15 mouse cellular contexts compared by ENCODE assay signal in genomic region chr16:10336454-10337421, GRCm38 (mm10). TPM values are rescaled to one million over a fixed set of nuclear protein-coding genes. Genes with fewer than 3 reads are reported as not detected.
DNase-seq lines count a peak whose midpoint lies in the region; ATAC-seq and TF ChIP-seq lines count a peak whose summit lies in the region.
"Had no signal": no experiment of that assay in that cellular context is flagged by ENCODE, and none has a peak within 500 bp of the region (broad histone marks: within the 10 kb centered on the region; RNA-seq: fewer than 3 reads in every experiment).

No protein-coding gene starts in this region.

- intact Hi-C loops in heart, postnatal 36 days (cut with DNase I): no loop called here
- intact Hi-C loops in left cerebral cortex, postnatal 4 days (cut with DNase I): no loop called here

- TF ChIP-seq POLR2A in testis, adult 2 months (IDR thresholded peaks at IDR 0.05; ENCODE audit: control insufficient read depth, low read depth, low read length): no peak

- no peak overlapping the region for H3K27ac ChIP-seq in heart, embryonic 12.5 days (ENCODE audit: poor library complexity, severe bottlenecking)
- H3K27ac ChIP-seq in testis, adult 2 months (ENCODE audit: control insufficient read depth, insufficient read depth, low read depth, low read length): no peak overlapping the region
- H3K27ac ChIP-seq in forebrain, embryonic 15.5 days (replicated peaks): no peak overlapping the region
- H3K27ac ChIP-seq: hindbrain, embryonic 10.5 days; liver, embryonic 13.5 days; midbrain, embryonic 13.5 days had no signal

- ATAC-seq in heart, embryonic 12.5 days (ENCODE audit: insufficient number of reproducible peaks, low FRiP score): no peak
- ATAC-seq in forebrain, embryonic 15.5 days (replicated peaks): no peak
- no peak for ATAC-seq in activated CD4-positive, CD25-positive, alpha-beta regulatory T cell, adult 4 months
- ATAC-seq: midbrain, embryonic 13.5 days had no signal

- H3K9me3 ChIP-seq in heart, embryonic 12.5 days (replicated peaks): peaks cover 4% of the 10 kb centered on the region; the same call in 1 of the 2 replicates
- H3K9me3 ChIP-seq in forebrain, embryonic 15.5 days: no peaks in the 10 kb centered on the region
- H3K9me3 ChIP-seq: hindbrain, embryonic 10.5 days; liver, embryonic 13.5 days; midbrain, embryonic 13.5 days had no signal

- WGBS in heart, embryonic 12.5 days: 82% methylated on average over 19 of the region's 19 CpGs
- WGBS in forebrain, embryonic 15.5 days: 86% methylated on average over 19 of the region's 19 CpGs

- no peak overlapping the region for H3K9ac ChIP-seq in heart, embryonic 12.5 days
- H3K9ac ChIP-seq in forebrain, embryonic 15.5 days (replicated peaks): no peak overlapping the region
- H3K9ac ChIP-seq: liver, embryonic 13.5 days; midbrain, embryonic 13.5 days had no signal

- H3K27me3 ChIP-seq in heart, embryonic 12.5 days (replicated peaks): no peaks in the 10 kb centered on the region
- H3K27me3 ChIP-seq in testis, adult 2 months (ENCODE audit: control insufficient read depth, insufficient read depth, low read length): no peaks in the 10 kb centered on the region
- no peaks in the 10 kb centered on the region for H3K27me3 ChIP-seq in forebrain, embryonic 15.5 days
- H3K27me3 ChIP-seq: liver, embryonic 13.5 days; midbrain, embryonic 13.5 days had no signal

- TF ChIP-seq CTCF in testis, adult 2 months (IDR thresholded peaks at IDR 0.05; ENCODE audit: control insufficient read depth, insufficient read depth, insufficient replicate concordance, low read depth, low read length): no peak

- peak; percentile 96 for DNase-seq in heart, adult 11 months
- no peak for DNase-seq in testis, postnatal 10 days (ENCODE audit: low spot score)
- DNase-seq in heart, postnatal 36 days: peak; percentile 24 to 28
- DNase-seq in left cerebral cortex, postnatal 4 days: no peak
- DNase-seq: adrenal gland, postnatal 25 days; gastrocnemius, postnatal 10 days; kidney, adult 9 months; liver, embryonic 13.5 days; right cerebral cortex, adult 18-20 months had no signal

- no peaks in the 10 kb centered on the region for H3K36me3 ChIP-seq in heart, embryonic 12.5 days
- H3K36me3 ChIP-seq in testis, adult 2 months (ENCODE audit: control insufficient read depth, insufficient read depth, low read length): no peaks in the 10 kb centered on the region
- no peaks in the 10 kb centered on the region for H3K36me3 ChIP-seq in forebrain, embryonic 15.5 days
- H3K36me3 ChIP-seq: hindbrain, embryonic 10.5 days; liver, embryonic 13.5 days; midbrain, embryonic 13.5 days had no signal

- no peak overlapping the region for H3K4me2 ChIP-seq in heart, embryonic 12.5 days
- H3K4me2 ChIP-seq in forebrain, embryonic 15.5 days (replicated peaks): no peak overlapping the region
- H3K4me2 ChIP-seq: liver, embryonic 13.5 days; midbrain, embryonic 13.5 days had no signal

- no peak overlapping the region for H3K4me3 ChIP-seq in heart, embryonic 12.5 days
- H3K4me3 ChIP-seq in testis, adult 2 months (ENCODE audit: control insufficient read depth, low read depth, low read length): peak overlapping the region; percentile 10
- H3K4me3 ChIP-seq in forebrain, embryonic 15.5 days: no peak overlapping the region
- H3K4me3 ChIP-seq: hindbrain, embryonic 10.5 days; liver, embryonic 13.5 days; midbrain, embryonic 13.5 days had no signal

- peaks cover 20% of the 10 kb centered on the region for H3K4me1 ChIP-seq in heart, embryonic 12.5 days (replicated peaks)
- peaks cover 7% of the 10 kb centered on the region for H3K4me1 ChIP-seq in testis, adult 2 months (ENCODE audit: control insufficient read depth, insufficient read depth, low read length)
- peaks cover 4% of the 10 kb centered on the region; the same call in 1 of the 2 replicates for H3K4me1 ChIP-seq in forebrain, embryonic 15.5 days
- H3K4me1 ChIP-seq: liver, embryonic 13.5 days; midbrain, embryonic 13.5 days had no signal

RNA-seq across cellular contexts. Expression of gene Emp2, which starts 23.0 kb away (rescaled TPM):
- polyA plus RNA-seq in heart, embryonic 12.5 days (2016; fragmentation: Nextera tagmentation; extraction: Ambion mirVana): 24.2 and 25.4 TPM in 2 replicates
- 1.7 and 2.8 TPM in 2 replicates for polyA plus RNA-seq in testis, adult 2 months (2012; rRNA removed)
- total RNA-seq in heart, postnatal 36 days (2021): 10 to 100 TPM; 42.0 to 49.2 TPM
- 10 to 100 TPM; 19.3 TPM for total RNA-seq in left cerebral cortex, postnatal 4 days (2021)
- 5.9 and 7.2 TPM in 2 replicates for polyA plus RNA-seq in forebrain, embryonic 15.5 days (2015; fragmentation: Nextera tagmentation; extraction: Ambion mirVana)
- polyA plus RNA-seq in activated CD4-positive, CD25-positive, alpha-beta regulatory T cell, adult 4 months (2017; shearing (Covaris generic)): under 1 TPM in 1 of 2 experiments, not detected in 1; 0.08 TPM

RNA-seq across cellular contexts. Expression of gene Tekt5, which starts 58.6 kb away (rescaled TPM):
- polyA plus RNA-seq in heart, embryonic 12.5 days (2016; fragmentation: Nextera tagmentation; extraction: Ambion mirVana): 0.21 and 0.24 TPM in 2 replicates
- polyA plus RNA-seq in testis, adult 2 months (2012; rRNA removed): 224 and 226 TPM in 2 replicates
- not detected for total RNA-seq in heart, postnatal 36 days (2021)
- total RNA-seq in left cerebral cortex, postnatal 4 days (2021): 1 to 10 TPM; 4.1 to 5.2 TPM
- 2.4 and 3.0 TPM in 2 replicates for polyA plus RNA-seq in forebrain, embryonic 15.5 days (2015; fragmentation: Nextera tagmentation; extraction: Ambion mirVana)
- not detected for polyA plus RNA-seq in activated CD4-positive, CD25-positive, alpha-beta regulatory T cell, adult 4 months (2017; shearing (Covaris generic))
- total RNA-seq: adrenal gland, postnatal 25 days had no signal

Comparison
In these comparisons a context has a peak if more than half of its experiments do, and no peak if none do; other contexts are left out.
1. DNase-seq: peak in heart, adult 11 months (single experiment) and heart, postnatal 36 days (2 of 2); none in testis, postnatal 10 days (single experiment) and left cerebral cortex, postnatal 4 days (single experiment).
2. RNA of gene Tekt5, which starts 58.6 kb away (polyA plus RNA-seq): 224 to 226 TPM in testis, adult 2 months; 2.4 to 3.0 TPM in forebrain, embryonic 15.5 days, 0.21 to 0.24 TPM in heart, embryonic 12.5 days and not detected in activated CD4-positive, CD25-positive, alpha-beta regulatory T cell, adult 4 months; every median in the first group is over 10 times any median in the second.